Mouse (Mus musculus): ENCODE measurements around the gene Cts6.
"Not testable (repeated sequence)": the region's sequence is repeated elsewhere in the genome, so short reads cannot be mapped to it uniquely, and the experiment has no call there.

Gene Cts6

DNA sequence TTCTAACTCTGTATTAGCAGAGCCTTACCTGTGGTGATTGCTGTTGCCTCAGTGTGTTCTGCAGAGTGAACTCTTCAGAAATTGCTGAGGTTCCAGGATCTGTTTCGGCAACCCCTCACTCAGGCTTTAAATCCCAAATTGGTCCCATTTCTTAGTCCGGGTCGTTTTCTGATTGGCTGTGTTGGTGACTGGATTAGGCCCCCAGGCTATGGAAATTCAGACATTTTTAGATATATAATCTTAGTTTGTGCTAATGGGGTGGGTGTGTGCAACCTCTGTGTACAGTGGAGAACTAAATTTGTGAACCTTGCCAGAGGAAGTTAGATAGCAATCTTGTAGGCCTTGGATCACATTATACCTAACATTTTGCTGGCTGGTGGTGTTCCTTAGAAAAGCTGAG is at the start of gene Cts6:
TSS of gene Cts6 (minus strand) at position 101 of the 400 bp plus-strand sequence.
- DNase-seq (ENCODE audit: low spot score) = no peak

GRCm38 (mm10) chr13:61241076-61241947 is 38.1 kb upstream of the Cts6 start:
- DNase-seq (ENCODE audit: low spot score) = peak; percentile 23

DNA sequence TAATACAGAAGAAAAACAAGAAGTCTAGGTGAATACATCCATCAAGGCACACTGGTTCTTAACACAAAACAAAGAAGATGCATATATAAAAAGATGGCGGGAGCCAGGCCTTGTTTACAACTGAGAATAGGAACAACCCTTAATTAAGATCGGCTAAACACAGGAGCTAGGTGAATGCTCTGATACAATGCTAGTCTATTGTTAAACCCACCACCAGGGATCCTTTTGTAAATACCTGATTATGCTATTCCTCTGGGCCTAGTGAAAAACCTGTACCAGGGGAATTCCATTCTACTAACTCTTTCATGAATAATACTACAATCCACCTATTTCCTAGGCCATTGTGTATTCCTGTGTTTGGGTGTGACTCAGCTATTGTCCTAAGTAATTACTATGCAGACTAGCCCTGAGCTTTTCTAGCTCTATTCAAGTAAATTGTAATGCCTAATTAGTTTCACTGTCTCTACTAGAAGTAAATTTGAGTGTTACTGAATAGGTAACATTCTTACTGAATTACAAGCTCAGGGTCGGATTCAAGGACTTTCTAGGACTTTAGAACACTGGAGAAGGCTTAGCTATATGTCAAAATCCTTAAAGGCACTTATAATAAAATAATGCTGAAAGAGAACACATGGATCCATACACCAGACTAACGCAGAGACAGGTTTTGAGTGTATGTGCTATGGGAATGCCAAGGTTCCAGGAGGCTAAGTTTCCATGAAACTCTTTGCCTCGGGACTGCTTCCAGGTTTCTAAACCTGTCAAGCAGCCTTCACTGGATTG is 17.9 kb downstream of the Cts6 start:
- not testable (repeated sequence) for DNase-seq (ENCODE audit: low spot score)

DNA sequence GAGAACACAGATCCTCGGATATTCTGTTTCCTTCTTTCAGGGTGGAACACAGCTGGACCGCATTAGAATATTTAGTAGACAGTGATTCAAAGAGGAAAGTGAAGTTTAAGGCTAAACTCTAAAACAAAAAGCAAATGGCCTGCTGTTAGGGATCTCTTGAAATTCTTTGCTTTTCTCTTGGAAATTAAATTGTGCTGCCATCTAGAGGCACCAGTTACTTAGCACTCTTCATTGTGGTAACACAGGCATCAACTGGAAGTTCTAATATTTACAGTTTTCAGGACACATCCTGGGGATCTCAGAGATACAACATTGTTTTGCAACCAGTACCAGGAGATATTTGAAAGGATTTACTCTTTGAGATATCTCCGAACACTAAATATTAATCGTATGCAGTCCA is 38.6 kb downstream of the Cts6 start:
- DNase-seq (ENCODE audit: low spot score) = no peak

- DNase-seq (ENCODE audit: low spot score) = no peak
Measured at GRCm38 (mm10) chr13:61164156-61164555, 39.1 kb downstream of the Cts6 start, which contains the start of gene Ctsr. Ctsr (minus strand) TSS chr13:61164256.

Data from urinary bladder, postnatal 25 days (tissue).